Mouse (Mus musculus): ENCODE results near the gene Spdef. TPM values are rescaled to one million over a fixed set of nuclear protein-coding genes. Genes with fewer than 3 reads are reported as not detected.

Gene Spdef
- polyA plus RNA-seq (2015; fragmentation: Nextera tagmentation; extraction: Ambion mirVana): 0.25 and 0.27 TPM in 2 replicates

GRCm38 (mm10) chr17:27728770-27729169 is at the start of gene Spdef:
Spdef (minus strand) TSS chr17:27728955.

Other genes with a start within 250 kb of the Spdef start
- 0.39 and 0.47 TPM in 2 replicates for gene Grm4, start 207.6 kb downstream of the Spdef start, polyA plus RNA-seq (2015; fragmentation: Nextera tagmentation; extraction: Ambion mirVana)
- 50.7 and 54.5 TPM in 2 replicates for gene Hmga1, start 172.5 kb downstream of the Spdef start, polyA plus RNA-seq (2015; fragmentation: Nextera tagmentation; extraction: Ambion mirVana)
- gene AI413582, start 163.2 kb downstream of the Spdef start, polyA plus RNA-seq (2015; fragmentation: Nextera tagmentation; extraction: Ambion mirVana): 29.8 and 44.3 TPM in 2 replicates
- 68.1 and 68.2 TPM in 2 replicates for gene Nudt3, start 105.5 kb downstream of the Spdef start, polyA plus RNA-seq (2015; fragmentation: Nextera tagmentation; extraction: Ambion mirVana)
- gene RPS10-NUDT3, start 93.7 kb downstream of the Spdef start, polyA plus RNA-seq (2015; fragmentation: Nextera tagmentation; extraction: Ambion mirVana): not detected in 2 replicates
- 862 and 1,179 TPM in 2 replicates for gene Rps10, start 92.3 kb downstream of the Spdef start, polyA plus RNA-seq (2015; fragmentation: Nextera tagmentation; extraction: Ambion mirVana)
- gene Pacsin1, start 73.4 kb downstream of the Spdef start, polyA plus RNA-seq (2015; fragmentation: Nextera tagmentation; extraction: Ambion mirVana): 4.0 and 6.4 TPM in 2 replicates
- gene D17Wsu92e, start 91.7 kb upstream of the Spdef start, polyA plus RNA-seq (2015; fragmentation: Nextera tagmentation; extraction: Ambion mirVana): 13.6 and 21.4 TPM in 2 replicates
- gene Snrpc, start 109.2 kb upstream of the Spdef start, polyA plus RNA-seq (2015; fragmentation: Nextera tagmentation; extraction: Ambion mirVana): 206 and 224 TPM in 2 replicates
- 2.0 and 2.4 TPM in 2 replicates for gene Uhrf1bp1, start 127.5 kb upstream of the Spdef start, polyA plus RNA-seq (2015; fragmentation: Nextera tagmentation; extraction: Ambion mirVana)
- gene Anks1, start 180.4 kb upstream of the Spdef start, polyA plus RNA-seq (2015; fragmentation: Nextera tagmentation; extraction: Ambion mirVana): 11.0 and 19.3 TPM in 2 replicates
- 55.7 and 65.6 TPM in 2 replicates for gene Taf11, start 180.9 kb upstream of the Spdef start, polyA plus RNA-seq (2015; fragmentation: Nextera tagmentation; extraction: Ambion mirVana)

All from adrenal gland, postnatal 0 days (tissue).